Mouse (Mus musculus) CH12.LX (cell line): ENCODE data around the gene Hip1r. TPM values are rescaled to one million over a fixed set of nuclear protein-coding genes. Genes with fewer than 3 reads are reported as not detected.
A peak's percentile ranks its signal among the peaks of the same experiment; 100 is the strongest.

Source experiments
- DNase-seq: peaks from one replicate; pipeline ENCODE4 v3.0.0-alpha.2; 2013; ENCODE audit errors: extremely low read depth
- H3K27ac ChIP-seq: 2 replicates; pipeline ENCODE4 v1.5.1; 2012; ENCODE audit warnings: low read depth, mild to moderate bottlenecking, control low read depth, moderate library complexity; ENCODE audit not compliant: insufficient read depth
- H3K27me3 ChIP-seq: replicated peaks from 2 replicates; pipeline ENCODE3; 2012; ENCODE audit warnings: inconsistent platforms
- H3K36me3 ChIP-seq, 2 experiments: replicated peaks in 1 of 2; 2 replicates each; pipeline versions ENCODE3 to v1.6.1; 2012; ENCODE audit warnings: inconsistent platforms in 1 of 2, low read length in 1 of 2, mild to moderate bottlenecking in 1 of 2, mixed read lengths in 1 of 2, moderate library complexity in 1 of 2; ENCODE audit not compliant: control insufficient read depth in 1 of 2, insufficient read depth in 1 of 2
- H3K4me1 ChIP-seq, 2 experiments: 2 replicates each; pipeline ENCODE4 v1.6.1; 2012; ENCODE audit warnings: inconsistent platforms in 1 of 2, moderate library complexity in 1 of 2; ENCODE audit not compliant: insufficient read depth in 2 of 2, control insufficient read depth in 1 of 2
- H3K4me2 ChIP-seq: 2 replicates; pipeline ENCODE4 v1.6.1; 2012; ENCODE audit warnings: low read depth, mild to moderate bottlenecking, control low read depth; ENCODE audit not compliant: poor library complexity, insufficient read depth, severe bottlenecking
- H3K4me3 ChIP-seq, 3 experiments: fragments of 150-350 bp in 1 of 3; sonication (generic) in 1 of 3; replicated peaks in 1 of 3; 2 replicates each; pipeline versions ENCODE3 to v1.5.1; 2011 to 2012; ENCODE audit warnings: low read depth in 2 of 3, low read length in 2 of 3, mild to moderate bottlenecking in 2 of 3, moderate library complexity in 2 of 3, control low read depth in 1 of 3, improper control_type of control experiment in 1 of 3, inconsistent platforms in 1 of 3, mixed read lengths in 1 of 3; ENCODE audit not compliant: poor library complexity in 1 of 3
- H3K79me2 ChIP-seq: replicated peaks from 2 replicates; pipeline ENCODE4 v1.6.1; 2012; ENCODE audit warnings: mild to moderate bottlenecking, moderate library complexity; ENCODE audit not compliant: control insufficient read depth, poor library complexity, insufficient read depth, severe bottlenecking; ENCODE audit errors: extremely low read depth
- H3K9ac ChIP-seq: 2 replicates; pipeline ENCODE4 v1.6.1; 2012; ENCODE audit warnings: low read depth, mild to moderate bottlenecking, control low read depth, moderate library complexity; ENCODE audit not compliant: insufficient read depth
- H3K9me3 ChIP-seq: replicated peaks from 2 replicates; pipeline ENCODE3; 2012; ENCODE audit warnings: low read length, inconsistent platforms, mixed read lengths
- BHLHE40 ChIP-seq: IDR thresholded peaks from 2 replicates; pipeline ENCODE4 v1.6.1; 2011; ENCODE audit warnings: mild to moderate bottlenecking, low read depth, low read length, improper control_type of control experiment
- CHD1 ChIP-seq: IDR thresholded peaks from 2 replicates; pipeline ENCODE4 v1.6.1; 2012; ENCODE audit warnings: low read depth, low read length, improper control_type of control experiment, inconsistent platforms
- CHD2 ChIP-seq: IDR thresholded peaks from 2 replicates; pipeline ENCODE4 v1.6.1; 2011; ENCODE audit warnings: low read length, improper control_type of control experiment
- CTCF ChIP-seq, 2 experiments: IDR thresholded peaks in 1 of 2; conservative IDR thresholded peaks in 1 of 2; 2 replicates each; pipeline ENCODE4 v1.5.1; 2011 to 2012; ENCODE audit warnings: low read depth in 2 of 2, low read length in 2 of 2, improper control_type of control experiment in 1 of 2, inconsistent platforms in 1 of 2, mild to moderate bottlenecking in 1 of 2, moderate library complexity in 1 of 2
- ELF1 ChIP-seq: IDR thresholded peaks from 2 replicates; pipeline ENCODE4 v1.6.1; 2014; ENCODE audit warnings: low read depth, mild to moderate bottlenecking, inconsistent platforms, low read length, improper control_type of control experiment
- EP300 ChIP-seq: IDR thresholded peaks from 2 replicates; pipeline ENCODE4 v1.6.1; 2011; ENCODE audit warnings: low read length, improper control_type of control experiment
- ETS1 ChIP-seq: conservative IDR thresholded peaks from 2 replicates; pipeline ENCODE4 v1.6.1; 2012; ENCODE audit warnings: low read depth, mild to moderate bottlenecking, inconsistent platforms, low read length, improper control_type of control experiment, moderate library complexity
- GABPA ChIP-seq: IDR thresholded peaks from 2 replicates; pipeline ENCODE4 v1.6.1; 2012; ENCODE audit warnings: low read depth, low read length, improper control_type of control experiment, inconsistent platforms; ENCODE audit not compliant: insufficient replicate concordance
- HCFC1 ChIP-seq: IDR thresholded peaks from 2 replicates; pipeline ENCODE4 v1.6.1; 2012; ENCODE audit warnings: low read depth, mild to moderate bottlenecking, inconsistent platforms, low read length, improper control_type of control experiment
- IRF4 ChIP-seq: IDR thresholded peaks from 2 replicates; pipeline ENCODE4 v1.6.1; 2014; ENCODE audit warnings: low read depth, mild to moderate bottlenecking, inconsistent platforms, low read length, improper control_type of control experiment
- JUND ChIP-seq: conservative IDR thresholded peaks from 2 replicates; pipeline ENCODE4 v1.6.1; 2011; ENCODE audit warnings: low read depth, low read length, improper control_type of control experiment
- KAT2A ChIP-seq: IDR thresholded peaks from 2 replicates; pipeline ENCODE4 v1.6.1; 2012; ENCODE audit warnings: low read length, improper control_type of control experiment, inconsistent platforms; ENCODE audit not compliant: insufficient replicate concordance
- MAFK ChIP-seq: IDR thresholded peaks from 2 replicates; pipeline ENCODE4 v1.6.1; 2011; ENCODE audit warnings: low read length, improper control_type of control experiment; ENCODE audit not compliant: insufficient replicate concordance
- MAX ChIP-seq: IDR thresholded peaks from 2 replicates; pipeline ENCODE4 v1.6.1; 2011; ENCODE audit warnings: low read length, improper control_type of control experiment
- MAZ ChIP-seq: IDR thresholded peaks from 2 replicates; pipeline ENCODE4 v1.6.1; 2012; ENCODE audit warnings: low read depth, mild to moderate bottlenecking, inconsistent platforms, low read length, improper control_type of control experiment, moderate library complexity
- MEF2A ChIP-seq: IDR thresholded peaks from 2 replicates; pipeline ENCODE4 v1.6.1; 2014; ENCODE audit warnings: low read depth, mild to moderate bottlenecking, inconsistent platforms, low read length, improper control_type of control experiment, borderline replicate concordance
- NELFE ChIP-seq: IDR thresholded peaks from 2 replicates; pipeline ENCODE4 v1.6.1; 2011; ENCODE audit warnings: low read depth, low read length, improper control_type of control experiment
- NRF1 ChIP-seq: IDR thresholded peaks from 2 replicates; pipeline ENCODE4 v1.6.1; 2014; ENCODE audit warnings: low read depth, mild to moderate bottlenecking, inconsistent platforms, low read length, improper control_type of control experiment, moderate library complexity
- POLR2A ChIP-seq: IDR thresholded peaks from 2 replicates; pipeline ENCODE4 v1.6.1; 2011; ENCODE audit warnings: low read depth, mild to moderate bottlenecking, improper control_type of control experiment, low read length
- POLR2AphosphoS2 ChIP-seq: IDR thresholded peaks from 2 replicates; pipeline ENCODE4 v1.6.1; 2011; ENCODE audit warnings: low read depth, low read length, improper control_type of control experiment
- RAD21 ChIP-seq: IDR thresholded peaks from 2 replicates; pipeline ENCODE4 v1.6.1; 2011; ENCODE audit warnings: low read depth, mild to moderate bottlenecking, low read length, improper control_type of control experiment, moderate library complexity
- SIN3A ChIP-seq: IDR thresholded peaks from 2 replicates; pipeline ENCODE4 v1.6.1; 2012; ENCODE audit warnings: low read length, improper control_type of control experiment, inconsistent platforms
- TCF12 ChIP-seq: IDR thresholded peaks from 2 replicates; pipeline ENCODE4 v1.6.1; 2014; ENCODE audit warnings: low read depth, mild to moderate bottlenecking, inconsistent platforms, low read length, improper control_type of control experiment
- UBTF ChIP-seq: IDR thresholded peaks from 2 replicates; pipeline ENCODE4 v1.6.1; 2012; ENCODE audit warnings: low read depth, mild to moderate bottlenecking, inconsistent platforms, low read length, improper control_type of control experiment, moderate library complexity
- USF1 ChIP-seq: IDR thresholded peaks from 2 replicates; pipeline ENCODE4 v1.6.1; 2014; ENCODE audit warnings: low read depth, mild to moderate bottlenecking, inconsistent platforms, low read length, improper control_type of control experiment
- ZMIZ1 ChIP-seq: IDR thresholded peaks from 2 replicates; pipeline ENCODE4 v1.6.1; 2012; ENCODE audit warnings: low read depth, mild to moderate bottlenecking, inconsistent platforms, low read length, improper control_type of control experiment
- ZNF384 ChIP-seq: IDR thresholded peaks from 2 replicates; pipeline ENCODE4 v1.6.1; 2012; ENCODE audit warnings: low read depth, low read length, improper control_type of control experiment, inconsistent platforms
- dilution Hi-C: fragments of 300-500 bp; cut with MboI; formaldehyde crosslinking; loops from 2 replicates; pipeline ENCODE4 v1.14.3; 2020; ENCODE audit warnings: low sequenced_read_pairs; ENCODE audit not compliant: extremely low pct_unique_long_range_greater_than_20kb, extremely low pct_ligation_motif_present
- in situ Hi-C: fragments of 300-500 bp; cut with MboI; formaldehyde crosslinking; loops from 3 replicates; pipeline ENCODE4 v1.14.3; 2019; ENCODE audit warnings: low sequenced_read_pairs, low pct_ligation_motif_present, low pct_unique_long_range_greater_than_20kb, mixed read lengths
- polyA plus RNA-seq: library from polyadenylated mRNA; unstranded; fragments of >175 nt; gene quantifications from 2 replicates; pipeline ENCODE4 v1.2.1, GENCODE M21; 2012; ENCODE audit warnings: low read depth; ENCODE audit not compliant: insufficient read length
- total RNA-seq, 2 experiments: library from RNA; depleted of rRNA; stranded (reverse); fragments of 300-350 nt in 1 of 2; fragments of >200 nt in 1 of 2; gene quantifications; 2 replicates each; pipeline ENCODE4 v1.2.3; 2012 to 2014

Hip1r gene
- total and polyA plus RNA-seq, 3 experiments: 26.1 to 49.8 (median 44.7) TPM

GRCm38 (mm10) chr5:123981250-123981554, 7.8 kb downstream of the Hip1r start:
- H3K4me2 ChIP-seq: peak overlapping the region; percentile 97
- dilution Hi-C loops (no loop called here), in situ Hi-C loops (no loop called here)
- H3K27me3 ChIP-seq: no peaks in the 10 kb centered on the region
- H3K9me3 ChIP-seq: no peaks in the 10 kb centered on the region
- peak overlapping the region; percentile 49 for H3K9ac ChIP-seq
- no peak overlapping the region for H3K4me3 ChIP-seq
- TF ChIP-seq NRF1 (no peak), HCFC1 (no peak; the same call in 1 of the 2 replicates), JUND (no peak), EP300 (peak; percentile 76), MAZ (no peak; the same call in 1 of the 2 replicates), MEF2A (peak; percentile 81), ETS1 (peak; percentile 54), POLR2AphosphoS2 (no peak), ZMIZ1 (no peak), ELF1 (peak; percentile 86; the same call in 1 of the 2 replicates), GABPA (no peak), MAFK (peak; percentile 52; the same call in 1 of the 2 replicates), SIN3A (peak; percentile 83), RAD21 (no peak), MAX (no peak), IRF4 (peak; percentile 69), USF1 (no peak), BHLHE40 (peak; percentile 75), CHD2 (no peak; the same call in 1 of the 2 replicates), NELFE (no peak), CHD1 (0 out of 2 replicates have a peak, but pooled peaks have one; percentile 51), TCF12 (peak; percentile 90), POLR2A (no peak; the same call in 1 of the 2 replicates)
- H3K27ac ChIP-seq: peak overlapping the region; percentile 99
- peaks cover 11 to 42% of the 10 kb centered on the region in 2 experiments for H3K36me3 ChIP-seq
- H3K79me2 ChIP-seq: peaks cover 94% of the 10 kb centered on the region
- H3K4me1 ChIP-seq: peaks cover 65 to 97% of the 10 kb centered on the region in 2 experiments
- DNase-seq: peak; percentile 80

- Histone ChIP-seq H3K27ac (no peak overlapping the region), H3K9me3 (no peaks in the 10 kb centered on the region), H3K4me3 (peak overlapping the region in 1 of 3 experiments; percentile 32), H3K79me2 (peaks cover 93% of the 10 kb centered on the region), H3K4me2 (no peak overlapping the region), H3K4me1 (peaks cover 54 to 84% of the 10 kb centered on the region in 2 experiments), H3K9ac (no peak overlapping the region), H3K36me3 (peaks cover 11 to 56% of the 10 kb centered on the region in 2 experiments), H3K27me3 (no peaks in the 10 kb centered on the region)
- TF ChIP-seq ZMIZ1 (no peak), HCFC1 (no peak), CTCF (conservative IDR thresholded peaks at IDR 0.05 in 1 of 2, IDR thresholded peaks at IDR 0.05 in 1 of 2; ENCODE audit: low read depth in 2 of 2, low read length in 2 of 2) (no peak), RAD21 (no peak), MAZ (no peak), CHD2 (no peak), JUND (no peak), UBTF (no peak), ZNF384 (no peak), TCF12 (no peak), KAT2A (no peak)
- in situ Hi-C loops (no loop called here), dilution Hi-C loops (no loop called here)
- DNase-seq: no peak
Measured at GRCm38 (mm10) chr5:123982838-123983237, 9.4 kb downstream of the Hip1r start.
